In genomic region chr3:131255399-131255981, GRCm38 (mm10) we compare ENCODE assay signal across 20 mouse cellular contexts.
"Had no signal": no experiment of that assay in that cellular context is flagged by ENCODE, and none has a peak within 500 bp of the region (broad histone marks: within the 10 kb centered on the region; RNA-seq: fewer than 3 reads in every experiment).

No protein-coding gene starts in this region.

- H3K9ac ChIP-seq: kidney, embryonic 15.5 days; limb, embryonic 12.5 days; limb, embryonic 15.5 days; liver, embryonic 14.5 days; lung, embryonic 15.5 days; stomach, embryonic 15.5 days had no signal

- DNase-seq: kidney, postnatal 10 days; layer of hippocampus, postnatal 36 days; left cerebral cortex, postnatal 4 days; lung, adult 18-20 months; lung, postnatal 10 days; lung, postnatal 36 days; midbrain, embryonic 14.5 days; right cerebral cortex, adult 18-20 months; right cerebral cortex, postnatal 14 days; spleen, adult 18-20 months; thymus, postnatal 25 days had no signal

- H3K9me3 ChIP-seq: kidney, embryonic 15.5 days; limb, embryonic 15.5 days; lung, embryonic 15.5 days had no signal

- H3K27ac ChIP-seq: kidney, embryonic 15.5 days; left cerebral cortex, adult 2 months; limb, embryonic 12.5 days; limb, embryonic 15.5 days; liver, embryonic 14.5 days; lung, embryonic 15.5 days; stomach, embryonic 15.5 days had no signal

- H3K4me1 ChIP-seq: kidney, embryonic 15.5 days; limb, embryonic 12.5 days; limb, embryonic 15.5 days; lung, embryonic 15.5 days; stomach, embryonic 15.5 days had no signal

- H3K4me2 ChIP-seq: kidney, embryonic 15.5 days; limb, embryonic 12.5 days; limb, embryonic 15.5 days; liver, embryonic 11.5 days; lung, embryonic 15.5 days; midbrain, embryonic 11.5 days; stomach, embryonic 15.5 days had no signal

- H3K4me3 ChIP-seq: kidney, embryonic 15.5 days; left cerebral cortex, adult 2 months; limb, embryonic 12.5 days; limb, embryonic 15.5 days; lung, embryonic 15.5 days; stomach, embryonic 15.5 days had no signal

- H3K27me3 ChIP-seq: kidney, embryonic 15.5 days; limb, embryonic 12.5 days; limb, embryonic 15.5 days; lung, embryonic 15.5 days; stomach, embryonic 15.5 days had no signal
